Mouse (Mus musculus): Measurements from ENCODE around the gene Foxn2.
A peak's percentile ranks its signal among the peaks of the same experiment; 100 is the strongest.
"Not testable (repeated sequence)": the region's sequence is repeated elsewhere in the genome, so short reads cannot be mapped to it uniquely, and the experiment has no call there.

The Foxn2 gene

GRCm38 (mm10) chr17:88441432-88442174, 1.1 kb downstream of the Foxn2 start:
- peak; percentile 39 for DNase-seq (ENCODE audit: low spot score)

- DNase-seq (ENCODE audit: low spot score): no peak
These were observed 2.1 kb downstream of the Foxn2 start for GRCm38 (mm10) chr17:88442661-88443060.

GRCm38 (mm10) chr17:88443186-88443585, 2.7 kb downstream of the Foxn2 start:
- no peak for DNase-seq (ENCODE audit: low spot score)

GRCm38 (mm10) chr17:88458079-88458478, 17.6 kb downstream of the Foxn2 start:
- no peak for DNase-seq (ENCODE audit: low spot score)

GRCm38 (mm10) chr17:88459516-88459915, 19.0 kb downstream of the Foxn2 start:
- DNase-seq (ENCODE audit: low spot score): no peak

GRCm38 (mm10) chr17:88459916-88460901, 19.7 kb downstream of the Foxn2 start:
- no peak for DNase-seq (ENCODE audit: low spot score)

GRCm38 (mm10) chr17:88462658-88463057, 22.1 kb downstream of the Foxn2 start:
- DNase-seq (ENCODE audit: low spot score): peak; percentile 29

GRCm38 (mm10) chr17:88466591-88466990, 26.1 kb downstream of the Foxn2 start:
- no peak for DNase-seq (ENCODE audit: low spot score)

- no peak for DNase-seq (ENCODE audit: low spot score)
These were observed 27.2 kb downstream of the Foxn2 start for GRCm38 (mm10) chr17:88467696-88468095.

- not testable (repeated sequence) for DNase-seq (ENCODE audit: low spot score)
These were observed 28.3 kb downstream of the Foxn2 start for GRCm38 (mm10) chr17:88468655-88469398.

- no peak for DNase-seq (ENCODE audit: low spot score)
These were observed 33.3 kb downstream of the Foxn2 start for GRCm38 (mm10) chr17:88473766-88474165.

GRCm38 (mm10) chr17:88477165-88477564, 36.7 kb downstream of the Foxn2 start:
- no peak for DNase-seq (ENCODE audit: low spot score)

GRCm38 (mm10) chr17:88477699-88478098, 37.2 kb downstream of the Foxn2 start:
- no peak for DNase-seq (ENCODE audit: low spot score)

GRCm38 (mm10) chr17:88479040-88479439, 38.5 kb downstream of the Foxn2 start:
- DNase-seq (ENCODE audit: low spot score): no peak

- DNase-seq (ENCODE audit: low spot score): no peak
These were observed 39.9 kb downstream of the Foxn2 start for GRCm38 (mm10) chr17:88480369-88480768.

GRCm38 (mm10) chr17:88481062-88481461, 40.6 kb downstream of the Foxn2 start:
- no peak for DNase-seq (ENCODE audit: low spot score)

- no peak for DNase-seq (ENCODE audit: low spot score)
These were observed 41.1 kb downstream of the Foxn2 start for GRCm38 (mm10) chr17:88481587-88481986.

- DNase-seq (ENCODE audit: low spot score): no peak
These were observed 44.0 kb downstream of the Foxn2 start for GRCm38 (mm10) chr17:88484539-88484938.

- DNase-seq (ENCODE audit: low spot score): no peak
These were observed 44.4 kb downstream of the Foxn2 start for GRCm38 (mm10) chr17:88484951-88485350.

- no peak for DNase-seq (ENCODE audit: low spot score)
These were observed 50.0 kb downstream of the Foxn2 start for GRCm38 (mm10) chr17:88490546-88490945.

- no peak for DNase-seq (ENCODE audit: low spot score)
These were observed 51.0 kb downstream of the Foxn2 start for GRCm38 (mm10) chr17:88491366-88492106.

GRCm38 (mm10) chr17:88492107-88492460, 51.6 kb downstream of the Foxn2 start:
- no peak for DNase-seq (ENCODE audit: low spot score)
